Comparison of ENCODE assay signal across 28 mouse cellular contexts in genomic region chr14:20626971-20627370, GRCm38 (mm10). TPM values are rescaled to one million over a fixed set of nuclear protein-coding genes. Genes with fewer than 3 reads are reported as not detected.
A peak's percentile ranks its signal among the peaks of the same experiment; 100 is the strongest.
DNase-seq lines count a peak whose midpoint lies in the region; ATAC-seq and TF ChIP-seq lines count a peak whose summit lies in the region.
"Had no signal": no experiment of that assay in that cellular context is flagged by ENCODE, and none has a peak within 500 bp of the region (broad histone marks: within the 10 kb centered on the region; RNA-seq: fewer than 3 reads in every experiment).

No protein-coding gene starts in this region.

- H3K27me3 ChIP-seq in heart, embryonic 11.5 days (ENCODE audit: control insufficient read depth, insufficient read depth, low read length), result no peaks in the 10 kb centered on the region
- no peaks in the 10 kb centered on the region for H3K27me3 ChIP-seq in heart, adult 2 months (ENCODE audit: control insufficient read depth, insufficient read depth, low read length)
- H3K27me3 ChIP-seq in small intestine, adult 2 months (ENCODE audit: control insufficient read depth, insufficient read depth, low read length), result no peaks in the 10 kb centered on the region
- no peaks in the 10 kb centered on the region for H3K27me3 ChIP-seq in hindbrain, embryonic 13.5 days
- H3K27me3 ChIP-seq: forebrain, embryonic 15.5 days; limb, embryonic 15.5 days; liver, embryonic 15.5 days; neural tube, embryonic 12.5 days; stomach, embryonic 15.5 days had no signal

- no peak for TF ChIP-seq CTCF in heart, adult 2 months (IDR thresholded peaks at IDR 0.05)
- no peak for TF ChIP-seq CTCF in small intestine, adult 2 months (IDR thresholded peaks at IDR 0.05; ENCODE audit: extremely low read depth, insufficient read length, insufficient replicate concordance, low read depth, low read length)

- no peak overlapping the region for H3K9ac ChIP-seq in heart, embryonic 11.5 days (ENCODE audit: low read depth, low read length)
- no peak overlapping the region for H3K9ac ChIP-seq in heart, adult 2 months (ENCODE audit: low read depth, low read length)
- H3K9ac ChIP-seq in hindbrain, embryonic 13.5 days, result no peak overlapping the region
- H3K9ac ChIP-seq: forebrain, embryonic 15.5 days; hindbrain, embryonic 14.5 days; limb, embryonic 15.5 days; liver, embryonic 15.5 days; neural tube, embryonic 12.5 days; stomach, embryonic 15.5 days had no signal

- no peak for DNase-seq in heart, adult 2 months
- peak; percentile 11 for DNase-seq in left cerebral cortex, postnatal 4 days
- DNase-seq in left cerebral cortex, postnatal 25 days (ENCODE audit: low spot score in 2 of 2), result no peak
- DNase-seq in cerebellum, adult 8-10 months, result peak; percentile 22
- DNase-seq: adrenal gland, adult 2 months; kidney, postnatal 25 days; lung, postnatal 4 days; midbrain, embryonic 14.5 days; right cerebral cortex, adult 18-20 months; right cerebral cortex, postnatal 4 days; thymus, postnatal 4 days had no signal

- intact Hi-C loops in heart, adult 2 months (cut with DNase I), result no loop called here
- intact Hi-C loops in left cerebral cortex, postnatal 4 days (cut with DNase I), result no loop called here
- intact Hi-C loops in left cerebral cortex, postnatal 25 days (cut with DNase I), result no loop called here

- no peaks in the 10 kb centered on the region for H3K36me3 ChIP-seq in heart, embryonic 11.5 days (ENCODE audit: control insufficient read depth, insufficient read depth, low read length)
- H3K36me3 ChIP-seq in heart, adult 2 months (ENCODE audit: control insufficient read depth, insufficient read depth, low read length), result no peaks in the 10 kb centered on the region
- H3K36me3 ChIP-seq in small intestine, adult 2 months (ENCODE audit: control insufficient read depth, insufficient read depth, low read length), result no peaks in the 10 kb centered on the region
- H3K36me3 ChIP-seq in hindbrain, embryonic 13.5 days, result no peaks in the 10 kb centered on the region; the same call in 1 of the 2 replicates
- H3K36me3 ChIP-seq: forebrain, embryonic 15.5 days; limb, embryonic 15.5 days; liver, embryonic 15.5 days; neural tube, embryonic 12.5 days; stomach, embryonic 15.5 days had no signal

- H3K79me2 ChIP-seq in heart, adult 2 months (replicated peaks; ENCODE audit: control insufficient read depth, insufficient read depth, low read length), result no peaks in the 10 kb centered on the region

- H3K4me3 ChIP-seq in heart, embryonic 11.5 days (ENCODE audit: low read depth, low read length), result no peak overlapping the region
- no peak overlapping the region for H3K4me3 ChIP-seq in heart, adult 2 months
- no peak overlapping the region for H3K4me3 ChIP-seq in small intestine, adult 2 months (ENCODE audit: low read depth, low read length)
- no peak overlapping the region for H3K4me3 ChIP-seq in hindbrain, embryonic 13.5 days
- H3K4me3 ChIP-seq: embryonic facial prominence, embryonic 10.5 days; forebrain, embryonic 15.5 days; layer of hippocampus, adult 2 months; limb, embryonic 15.5 days; liver, embryonic 15.5 days; neural tube, embryonic 12.5 days; stomach, embryonic 15.5 days had no signal

- 79% methylated on average over 3 of the region's 3 CpGs for WGBS in heart, embryonic 11.5 days (ENCODE audit: insufficient replicate concordance)
- WGBS in heart, adult 2 months, result 81% methylated on average over 3 of the region's 3 CpGs
- WGBS in small intestine, adult 2 months, result 81% methylated on average over 3 of the region's 3 CpGs
- 83% methylated on average over 3 of the region's 3 CpGs for WGBS in hindbrain, embryonic 13.5 days

- H3K9me3 ChIP-seq in heart, embryonic 11.5 days (replicated peaks; ENCODE audit: control insufficient read depth, low read length), result no peaks in the 10 kb centered on the region
- H3K9me3 ChIP-seq in hindbrain, embryonic 13.5 days, result no peaks in the 10 kb centered on the region
- H3K9me3 ChIP-seq: embryonic facial prominence, embryonic 10.5 days; forebrain, embryonic 15.5 days; limb, embryonic 15.5 days; liver, embryonic 15.5 days; neural tube, embryonic 12.5 days; stomach, embryonic 15.5 days had no signal

- TF ChIP-seq POLR2A in heart, adult 2 months (IDR thresholded peaks at IDR 0.05; ENCODE audit: insufficient read depth, low read depth, low read length), result no peak
- TF ChIP-seq POLR2A in small intestine, adult 2 months (IDR thresholded peaks at IDR 0.05; ENCODE audit: low read depth, low read length), result no peak

- peaks cover 4% of the 10 kb centered on the region for H3K4me1 ChIP-seq in heart, embryonic 11.5 days (ENCODE audit: control insufficient read depth, insufficient read depth, low read length)
- H3K4me1 ChIP-seq in heart, adult 2 months (ENCODE audit: control insufficient read depth, insufficient read depth, low read length), result peaks cover 1% of the 10 kb centered on the region; the same call in 1 of the 2 replicates
- peaks cover 7% of the 10 kb centered on the region; the same call in 1 of the 2 replicates for H3K4me1 ChIP-seq in small intestine, adult 2 months (ENCODE audit: control insufficient read depth, insufficient read depth, insufficient read length, low read length)
- H3K4me1 ChIP-seq in hindbrain, embryonic 13.5 days (replicated peaks), result no peaks in the 10 kb centered on the region
- H3K4me1 ChIP-seq: embryonic facial prominence, embryonic 10.5 days; forebrain, embryonic 15.5 days; neural tube, embryonic 12.5 days; stomach, embryonic 15.5 days had no signal

- ATAC-seq in heart, embryonic 11.5 days (replicated peaks; ENCODE audit: insufficient number of reproducible peaks, low FRiP score, low TSS enrichment), result no peak
- ATAC-seq in hindbrain, embryonic 13.5 days (ENCODE audit: low FRiP score), result no peak
- no peak for ATAC-seq in inflammation-experienced regulatory T-cells, adult 6 months
- ATAC-seq: forebrain, embryonic 15.5 days had no signal

- TF ChIP-seq EP300 in heart, adult 2 months (IDR thresholded peaks at IDR 0.05; ENCODE audit: insufficient read depth, low read depth, low read length), result no peak

- no peak overlapping the region for H3K27ac ChIP-seq in heart, embryonic 11.5 days (ENCODE audit: low read depth, low read length)
- H3K27ac ChIP-seq in heart, adult 2 months, result no peak overlapping the region
- H3K27ac ChIP-seq in small intestine, adult 2 months (ENCODE audit: insufficient read depth, low read depth, low read length), result 0 out of 2 replicates have a peak overlapping the region, but pooled peaks have one; percentile 30
- no peak overlapping the region for H3K27ac ChIP-seq in hindbrain, embryonic 13.5 days
- H3K27ac ChIP-seq: embryonic facial prominence, embryonic 10.5 days; forebrain, embryonic 15.5 days; hindbrain, embryonic 14.5 days; layer of hippocampus, adult 2 months; limb, embryonic 15.5 days; liver, embryonic 15.5 days; neural tube, embryonic 12.5 days; stomach, embryonic 15.5 days had no signal

- peak overlapping the region; percentile 29; the same call in 1 of the 2 replicates for H3K4me2 ChIP-seq in heart, embryonic 11.5 days
- H3K4me2 ChIP-seq in hindbrain, embryonic 13.5 days, result no peak overlapping the region
- H3K4me2 ChIP-seq: forebrain, embryonic 15.5 days; hindbrain, embryonic 14.5 days; limb, embryonic 15.5 days; liver, embryonic 15.5 days; neural tube, embryonic 12.5 days; stomach, embryonic 15.5 days had no signal

RNA-seq across cellular contexts. Expression of gene Usp54, which starts 13.9 kb away (rescaled TPM):
- 5.4 and 7.2 TPM in 2 replicates for polyA plus RNA-seq in heart, embryonic 11.5 days (2014; fragmentation: Nextera tagmentation; extraction: Ambion mirVana)
- total RNA-seq in heart, adult 2 months (2021), result 10 to 100 TPM; 14.1 to 16.2 TPM
- polyA plus RNA-seq in heart, adult 2 months (2012; rRNA removed), result 10.9 and 16.3 TPM in 2 replicates
- total RNA-seq in left cerebral cortex, postnatal 4 days (2021), result 10 to 100 TPM; 23.0 to 26.9 TPM
- 10 to 100 TPM; 38.5 to 46.7 TPM for total RNA-seq in left cerebral cortex, postnatal 25 days (2021)
- 1.2 and 1.4 TPM in 2 replicates for polyA plus RNA-seq in small intestine, adult 2 months (2012; rRNA removed)
- polyA plus RNA-seq in hindbrain, embryonic 13.5 days (2015; fragmentation: Nextera tagmentation; extraction: Ambion mirVana), result 9.3 and 12.1 TPM in 2 replicates
- 1 to 10 TPM; 1.6 to 2.6 (median 1.7) TPM for polyA plus RNA-seq in inflammation-experienced regulatory T-cells, adult 6 months (2017; shearing (Covaris generic))

RNA-seq across cellular contexts. Expression of gene Myoz1, which starts 29.4 kb away (rescaled TPM):
- 23.6 and 28.0 TPM in 2 replicates for polyA plus RNA-seq in heart, embryonic 11.5 days (2014; fragmentation: Nextera tagmentation; extraction: Ambion mirVana)
- total RNA-seq in heart, adult 2 months (2021), result under 1 TPM; 0.31 to 0.52 TPM
- polyA plus RNA-seq in heart, adult 2 months (2012; rRNA removed), result 0.31 and 0.91 TPM in 2 replicates
- not detected for total RNA-seq in left cerebral cortex, postnatal 4 days (2021)
- total RNA-seq in left cerebral cortex, postnatal 25 days (2021), result not detected
- polyA plus RNA-seq in small intestine, adult 2 months (2012; rRNA removed), result not detected in 2 replicates
- 0.30 TPM in 1 of 2 replicates, not detected in the other for polyA plus RNA-seq in hindbrain, embryonic 13.5 days (2015; fragmentation: Nextera tagmentation; extraction: Ambion mirVana)
- not detected for polyA plus RNA-seq in inflammation-experienced regulatory T-cells, adult 6 months (2017; shearing (Covaris generic))
- total RNA-seq: adrenal gland, adult 2 months; ES-E14; layer of hippocampus, adult 2 months; left cerebral cortex, adult 18-20 months; left cerebral cortex, postnatal 36 days; megakaryocyte-erythroid progenitor cell, adult 5-6 weeks had no signal
- polyA plus RNA-seq: adrenal gland, adult 2 months; cortical plate, adult 2 months; forebrain, embryonic 15.5 days; hindbrain, embryonic 14.5 days; midbrain, embryonic 14.5 days had no signal

RNA-seq across cellular contexts. Expression of gene Synpo2l, which starts 41.2 kb away (rescaled TPM):
- polyA plus RNA-seq in heart, embryonic 11.5 days (2014; fragmentation: Nextera tagmentation; extraction: Ambion mirVana), result 106 and 127 TPM in 2 replicates
- total RNA-seq in heart, adult 2 months (2021), result 100 to 1,000 TPM in 1 of 2 experiments, 10 to 100 TPM in 1; 96.8 to 126 TPM
- polyA plus RNA-seq in heart, adult 2 months (2012; rRNA removed), result 63.4 and 67.7 TPM in 2 replicates
- total RNA-seq in left cerebral cortex, postnatal 4 days (2021), result under 1 TPM; 0.16 to 0.28 TPM
- total RNA-seq in left cerebral cortex, postnatal 25 days (2021), result under 1 TPM; 0.23 to 0.28 TPM
- 0.06 TPM in 1 of 2 replicates, not detected in the other for polyA plus RNA-seq in small intestine, adult 2 months (2012; rRNA removed)
- polyA plus RNA-seq in hindbrain, embryonic 13.5 days (2015; fragmentation: Nextera tagmentation; extraction: Ambion mirVana), result 0.23 and 0.30 TPM in 2 replicates
- not detected for polyA plus RNA-seq in inflammation-experienced regulatory T-cells, adult 6 months (2017; shearing (Covaris generic))

RNA-seq across cellular contexts. Expression of gene Sec24c, which starts 47.1 kb away (rescaled TPM):
- polyA plus RNA-seq in heart, embryonic 11.5 days (2014; fragmentation: Nextera tagmentation; extraction: Ambion mirVana), result 78.1 and 84.6 TPM in 2 replicates
- total RNA-seq in heart, adult 2 months (2021), result 100 to 1,000 TPM in 1 of 2 experiments, 10 to 100 TPM in 1; 98.2 to 106 TPM
- polyA plus RNA-seq in heart, adult 2 months (2012; rRNA removed), result 133 and 146 TPM in 2 replicates
- 100 to 1,000 TPM; 124 to 151 TPM for total RNA-seq in left cerebral cortex, postnatal 4 days (2021)
- 100 to 1,000 TPM; 110 to 113 TPM for total RNA-seq in left cerebral cortex, postnatal 25 days (2021)
- 161 and 233 TPM in 2 replicates for polyA plus RNA-seq in small intestine, adult 2 months (2012; rRNA removed)
- 89.8 and 90.0 TPM in 2 replicates for polyA plus RNA-seq in hindbrain, embryonic 13.5 days (2015; fragmentation: Nextera tagmentation; extraction: Ambion mirVana)
- polyA plus RNA-seq in inflammation-experienced regulatory T-cells, adult 6 months (2017; shearing (Covaris generic)), result 100 to 1,000 TPM in 2 of 3 experiments, 10 to 100 TPM in 1; 99.7 to 119 (median 115) TPM

Comparison
In these comparisons a context has a peak if more than half of its experiments do, and no peak if none do; other contexts are left out.
1. DNase-seq: peak in left cerebral cortex, postnatal 4 days (single experiment) and cerebellum, adult 8-10 months (single experiment); none in heart, adult 2 months (0 of 2) and left cerebral cortex, postnatal 25 days (0 of 2).
2. RNA of gene Myoz1, which starts 29.4 kb away (polyA plus RNA-seq): 23.6 to 28.0 TPM in heart, embryonic 11.5 days; 0.31 to 0.91 TPM in heart, adult 2 months, 0.30 TPM in hindbrain, embryonic 13.5 days, not detected in small intestine, adult 2 months and not detected in inflammation-experienced regulatory T-cells, adult 6 months; every median in the first group is over 10 times any median in the second.
3. RNA of gene Synpo2l, which starts 41.2 kb away (polyA plus RNA-seq): 106 to 127 TPM in heart, embryonic 11.5 days and 63.4 to 67.7 TPM in heart, adult 2 months; 0.23 to 0.30 TPM in hindbrain, embryonic 13.5 days, 0.06 TPM in small intestine, adult 2 months and not detected in inflammation-experienced regulatory T-cells, adult 6 months; every median in the first group is over 10 times any median in the second.